Mouse (Mus musculus) embryonic facial prominence, embryonic 15.5 days (tissue): ENCODE measurements around the gene Fam53a. TPM values are rescaled to one million over a fixed set of nuclear protein-coding genes. Genes with fewer than 3 reads are reported as not detected.

Experiments
- ATAC-seq: fragments of 200-750 bp; cut with Nextera tagmentation; 2 replicates; pipeline ENCODE4 v1.8.0; 2017; ENCODE audit warnings: low read depth, moderate TSS enrichment; ENCODE audit not compliant: insufficient number of reproducible peaks, low FRiP score, low TSS enrichment
- H3K27ac ChIP-seq: fragments of 300-500 bp; sonication (generic); replicated peaks from 2 replicates; pipeline ENCODE4 v1.5.1; 2015; ENCODE audit warnings: mild to moderate bottlenecking, inconsistent platforms
- H3K27me3 ChIP-seq: fragments of 300-500 bp; sonication (generic); 2 replicates; pipeline ENCODE4 v1.6.1; 2015; ENCODE audit warnings: inconsistent platforms
- H3K36me3 ChIP-seq: fragments of 300-500 bp; sonication (generic); 2 replicates; pipeline ENCODE4 v1.6.1; 2015; ENCODE audit warnings: mild to moderate bottlenecking, inconsistent platforms
- H3K4me1 ChIP-seq: fragments of 300-500 bp; sonication (generic); 2 replicates; pipeline ENCODE4 v1.6.1; 2015; ENCODE audit warnings: inconsistent platforms
- H3K4me2 ChIP-seq: fragments of 300-500 bp; sonication (generic); replicated peaks from 2 replicates; pipeline ENCODE4 v1.6.1; 2015; ENCODE audit warnings: mild to moderate bottlenecking, inconsistent platforms
- H3K4me3 ChIP-seq: fragments of 300-500 bp; sonication (generic); replicated peaks from 2 replicates; pipeline ENCODE4 v1.5.1; 2015; ENCODE audit warnings: mild to moderate bottlenecking, inconsistent platforms
- H3K9ac ChIP-seq: fragments of 300-500 bp; sonication (generic); 2 replicates; pipeline ENCODE4 v1.6.1; 2015; ENCODE audit warnings: inconsistent platforms
- H3K9me3 ChIP-seq: fragments of 300-500 bp; sonication (generic); replicated peaks from 2 replicates; pipeline ENCODE4 v1.6.1; 2016; ENCODE audit warnings: inconsistent platforms
- WGBS: fragments of 180-500 bp; shearing (Covaris S2); methylation state at CpG from one replicate; pipeline ENCODE4 v1.1.7; 2015; 5-methylcytosine and 5-hydroxymethylcytosine counted together
- polyA plus RNA-seq: library from polyadenylated mRNA; unstranded; fragments of >200 nt; fragmentation: Nextera tagmentation; extraction: Ambion mirVana; gene quantifications from 2 replicates; pipeline ENCODE4 v1.2.1, GENCODE M21; 2015

Gene Fam53a
- polyA plus RNA-seq, 1 experiment from 2014 or later: 69.4 TPM

DNA sequence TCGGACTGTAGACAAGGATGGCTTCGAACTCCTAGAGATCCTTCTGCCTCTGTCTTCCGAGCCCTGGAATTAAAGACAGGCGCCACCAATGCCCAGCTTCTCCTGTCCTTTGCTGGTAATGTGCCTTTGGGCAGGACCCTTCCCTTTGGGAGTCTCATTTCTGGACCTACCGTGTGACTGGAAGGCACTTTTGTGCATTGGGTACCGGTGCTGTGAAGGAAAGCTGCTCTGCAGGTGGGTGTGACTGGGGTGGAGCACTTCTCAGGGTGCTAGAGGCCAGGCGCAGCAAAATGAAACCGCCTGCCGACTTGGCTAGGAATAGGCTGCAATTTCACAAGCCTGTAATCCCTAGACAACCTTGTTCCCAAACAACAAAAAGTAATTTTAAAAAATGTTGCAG lies 626 bp upstream of the Fam53a start:
- H3K9ac ChIP-seq: no peak overlapping the region
- peak overlapping the region; percentile 90 for H3K27ac ChIP-seq
- peak overlapping the region; percentile 67 for H3K4me3 ChIP-seq
- peaks cover 16% of the 10 kb centered on the region for H3K4me1 ChIP-seq
- H3K36me3 ChIP-seq: peaks cover 5% of the 10 kb centered on the region; the same call in 1 of the 2 replicates
- no peaks in the 10 kb centered on the region for H3K27me3 ChIP-seq
- no peaks in the 10 kb centered on the region for H3K9me3 ChIP-seq
- peak overlapping the region; percentile 70 for H3K4me2 ChIP-seq
- no peak for ATAC-seq
- 3% methylated on average over 9 of the region's 9 CpGs for WGBS

DNA sequence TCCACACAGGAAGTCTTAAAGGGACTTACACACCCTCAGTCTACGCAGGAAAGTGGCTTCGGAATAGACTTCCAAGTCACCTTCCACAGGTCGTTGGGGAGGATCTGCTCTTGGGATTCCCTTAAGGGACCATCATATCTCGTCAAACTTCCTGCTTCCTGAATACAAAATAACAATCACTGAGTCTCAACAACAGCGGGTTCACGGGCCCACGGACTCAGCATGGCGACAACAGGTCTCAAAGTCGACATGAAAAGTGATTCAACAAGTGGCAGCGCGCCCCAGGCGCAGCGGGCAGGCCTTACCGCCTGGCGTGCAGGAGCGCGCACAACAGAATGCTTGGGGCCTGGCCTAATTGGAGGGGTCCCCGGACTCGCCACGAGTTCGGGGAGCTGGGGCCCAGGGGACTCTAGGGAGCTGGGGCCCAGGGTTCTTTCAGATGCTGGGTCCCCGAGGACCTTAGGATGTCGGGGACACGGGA lies 575 bp downstream of the Fam53a start:
- Histone ChIP-seq H3K9ac (peak overlapping the region; percentile 57), H3K4me2 (peak overlapping the region; percentile 70), H3K27ac (peak overlapping the region; percentile 90), H3K4me1 (peaks cover 16% of the 10 kb centered on the region), H3K9me3 (no peaks in the 10 kb centered on the region), H3K4me3 (peak overlapping the region; percentile 67), H3K27me3 (no peaks in the 10 kb centered on the region), H3K36me3 (no peaks in the 10 kb centered on the region)
- peak; percentile 30; the same call in 1 of the 2 replicates for ATAC-seq
- WGBS: under 1% methylated on average over 24 of the region's 24 CpGs

- no peak for ATAC-seq
- H3K4me3 ChIP-seq: peak overlapping the region; percentile 67
- no peaks in the 10 kb centered on the region for H3K27me3 ChIP-seq
- H3K4me2 ChIP-seq: peak overlapping the region; percentile 70
- no peaks in the 10 kb centered on the region for H3K9me3 ChIP-seq
- no peaks in the 10 kb centered on the region for H3K36me3 ChIP-seq
- no peak overlapping the region for H3K9ac ChIP-seq
- H3K27ac ChIP-seq: no peak overlapping the region
- peaks cover 16% of the 10 kb centered on the region for H3K4me1 ChIP-seq
- 24% methylated on average over 4 of the region's 4 CpGs for WGBS
These were observed 1.5 kb downstream of the Fam53a start for GRCm38 (mm10) chr5:33627968-33628367.

DNA sequence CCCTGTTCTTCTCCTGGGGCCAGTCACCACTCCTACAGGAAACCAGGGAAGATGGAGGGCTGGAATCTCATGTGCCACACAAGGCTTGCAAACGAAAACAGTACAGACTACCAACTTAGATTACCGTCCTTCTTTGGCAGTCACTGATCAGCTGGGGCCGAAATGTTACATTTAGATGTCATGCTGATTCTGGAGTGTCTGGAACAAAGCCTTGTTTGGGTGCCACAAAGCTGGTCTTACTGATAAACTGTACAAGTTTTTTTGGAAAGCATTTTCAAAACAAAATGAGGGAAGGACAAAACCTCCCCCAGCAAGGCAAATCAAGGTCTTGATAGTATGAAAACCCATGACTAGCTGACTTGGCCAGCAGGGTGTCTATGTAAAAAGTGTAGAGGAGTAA lies 5.7 kb downstream of the Fam53a start:
- Histone ChIP-seq H3K9me3 (no peaks in the 10 kb centered on the region), H3K27me3 (no peaks in the 10 kb centered on the region), H3K4me3 (no peak overlapping the region), H3K4me2 (no peak overlapping the region), H3K36me3 (no peaks in the 10 kb centered on the region), H3K27ac (no peak overlapping the region), H3K4me1 (peaks cover 8% of the 10 kb centered on the region), H3K9ac (no peak overlapping the region)
- 70% methylated on average over 3 of the region's 3 CpGs for WGBS
- ATAC-seq: no peak

- Histone ChIP-seq H3K9ac (no peak overlapping the region), H3K4me3 (no peak overlapping the region), H3K9me3 (no peaks in the 10 kb centered on the region), H3K36me3 (no peaks in the 10 kb centered on the region), H3K27me3 (no peaks in the 10 kb centered on the region), H3K4me1 (peaks cover under 1% of the 10 kb centered on the region), H3K4me2 (no peak overlapping the region), H3K27ac (no peak overlapping the region)
- no peak for ATAC-seq
- 67% methylated on average over 2 of the region's 2 CpGs for WGBS
These were observed 6.8 kb downstream of the Fam53a start for GRCm38 (mm10) chr5:33622671-33623070.

GRCm38 (mm10) chr5:33614391-33614790 lies 15.0 kb downstream of the Fam53a start:
- no peak overlapping the region for H3K9ac ChIP-seq
- H3K4me3 ChIP-seq: no peak overlapping the region
- H3K27me3 ChIP-seq: no peaks in the 10 kb centered on the region
- peaks cover 38% of the 10 kb centered on the region; the same call in 1 of the 2 replicates for H3K36me3 ChIP-seq
- no peak overlapping the region for H3K4me2 ChIP-seq
- H3K4me1 ChIP-seq: no peaks in the 10 kb centered on the region
- 92% methylated on average over 6 of the region's 6 CpGs for WGBS
- no peaks in the 10 kb centered on the region for H3K9me3 ChIP-seq
- H3K27ac ChIP-seq: no peak overlapping the region
- ATAC-seq: no peak

DNA sequence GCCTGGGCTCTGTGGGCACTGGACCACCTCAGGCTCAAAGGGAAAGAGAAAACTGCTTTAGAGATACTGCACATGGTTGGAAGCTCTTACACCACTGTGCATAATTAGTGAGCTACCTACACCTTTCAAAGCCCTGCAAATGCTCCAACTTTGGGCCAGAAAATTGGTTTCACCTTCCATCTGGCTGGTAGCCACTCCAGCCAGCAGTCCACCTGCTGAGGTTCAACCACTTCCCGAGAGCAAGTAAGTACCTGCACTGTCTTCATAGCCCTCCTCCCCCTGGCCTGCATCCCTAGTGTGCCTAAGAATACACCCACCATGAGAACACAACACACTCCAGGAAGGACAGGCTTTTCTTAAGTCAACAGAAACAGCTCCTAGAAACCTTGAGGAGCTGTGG lies 17.6 kb downstream of the Fam53a start:
- Histone ChIP-seq H3K4me1 (no peaks in the 10 kb centered on the region), H3K9ac (no peak overlapping the region), H3K27ac (no peak overlapping the region), H3K27me3 (no peaks in the 10 kb centered on the region), H3K4me2 (no peak overlapping the region), H3K4me3 (no peak overlapping the region), H3K36me3 (peaks cover 64% of the 10 kb centered on the region), H3K9me3 (no peaks in the 10 kb centered on the region)
- ATAC-seq: no peak
- WGBS: 100% methylated on average over 1 of the region's 1 CpGs

DNA sequence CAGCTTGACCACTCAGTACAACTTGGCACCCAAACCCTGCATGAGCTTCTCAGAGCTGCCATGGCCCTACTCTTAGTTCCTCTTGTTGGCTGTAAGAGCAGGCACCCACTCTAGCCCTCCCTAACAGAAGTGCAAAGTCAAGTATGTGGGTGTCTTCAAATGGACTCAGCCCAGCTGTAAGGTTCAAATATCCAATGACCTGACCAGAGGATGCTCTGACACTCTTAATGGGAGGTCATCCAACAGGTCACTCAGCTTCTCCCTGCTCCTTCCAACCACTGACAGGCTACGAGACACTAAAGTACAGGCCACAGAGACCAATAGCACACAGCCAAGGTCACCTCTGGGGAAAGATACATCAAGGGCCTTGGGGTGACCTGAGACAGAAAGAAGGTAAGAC lies 20.2 kb downstream of the Fam53a start:
- Histone ChIP-seq H3K4me1 (no peaks in the 10 kb centered on the region), H3K27ac (no peak overlapping the region), H3K4me2 (no peak overlapping the region), H3K9me3 (no peaks in the 10 kb centered on the region), H3K27me3 (no peaks in the 10 kb centered on the region), H3K9ac (no peak overlapping the region), H3K36me3 (peaks cover 79% of the 10 kb centered on the region), H3K4me3 (no peak overlapping the region)
- ATAC-seq: no peak
- 85% methylated on average over 1 of the region's 1 CpGs for WGBS

DNA sequence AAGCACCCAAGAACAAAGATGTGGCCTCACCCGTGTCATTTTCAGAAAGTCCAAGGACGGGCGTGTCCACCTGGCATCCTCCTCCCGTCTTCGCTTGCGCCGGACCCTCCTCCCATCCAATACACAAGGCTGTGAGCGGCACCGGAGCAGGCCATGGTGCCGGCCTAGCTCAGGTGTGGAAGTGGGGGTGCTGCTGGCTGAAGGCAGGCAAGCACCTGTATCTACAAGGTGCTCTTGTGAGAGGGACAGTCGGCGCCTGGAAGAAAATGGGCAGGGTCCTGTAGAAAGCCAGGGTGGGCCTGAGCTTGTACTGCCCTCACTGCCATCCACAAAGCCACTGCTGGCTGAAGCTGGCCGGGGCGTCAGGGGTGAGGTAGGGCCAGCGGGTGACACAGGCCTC lies 22.0 kb downstream of the Fam53a start:
- WGBS: 95% methylated on average over 15 of the region's 15 CpGs
- H3K9ac ChIP-seq: no peak overlapping the region

DNA sequence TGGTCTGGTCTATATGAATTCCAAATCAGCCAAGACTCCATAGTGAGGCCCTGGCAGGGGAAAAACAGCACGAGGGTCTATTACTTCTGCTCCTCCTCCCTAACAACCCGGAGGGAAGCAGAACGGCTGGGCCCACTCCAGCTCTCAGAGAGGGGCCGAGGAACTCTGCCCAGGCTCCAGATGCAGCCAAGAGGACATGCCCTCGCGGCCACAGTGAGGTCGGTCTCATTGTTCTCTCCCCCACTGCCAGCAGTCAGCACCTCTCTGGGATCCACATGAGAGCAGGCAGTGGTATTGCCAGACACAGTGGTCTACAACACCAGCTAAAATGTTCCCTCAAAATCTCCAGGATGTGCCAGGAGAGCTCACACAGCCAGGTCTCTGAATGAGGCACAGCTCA lies 22.8 kb downstream of the Fam53a start:
- WGBS: 80% methylated on average over 7 of the region's 7 CpGs
- no peak overlapping the region for H3K4me2 ChIP-seq
- H3K27me3 ChIP-seq: no peaks in the 10 kb centered on the region
- no peak overlapping the region for H3K9ac ChIP-seq
- H3K9me3 ChIP-seq: no peaks in the 10 kb centered on the region
- H3K27ac ChIP-seq: no peak overlapping the region
- no peaks in the 10 kb centered on the region for H3K4me1 ChIP-seq
- peaks cover 63% of the 10 kb centered on the region for H3K36me3 ChIP-seq
- no peak for ATAC-seq
- no peak overlapping the region for H3K4me3 ChIP-seq

More for the DNA sequence above, 22.0 kb downstream of the Fam53a start:
- Histone ChIP-seq H3K4me3 (no peak overlapping the region), H3K27ac (no peak overlapping the region), H3K27me3 (no peaks in the 10 kb centered on the region), H3K9me3 (no peaks in the 10 kb centered on the region), H3K36me3 (peaks cover 71% of the 10 kb centered on the region), H3K4me1 (no peaks in the 10 kb centered on the region), H3K4me2 (no peak overlapping the region)
- no peak for ATAC-seq

- Histone ChIP-seq H3K36me3 (peaks cover 65% of the 10 kb centered on the region), H3K4me2 (no peak overlapping the region), H3K9ac (no peak overlapping the region), H3K27ac (no peak overlapping the region), H3K4me1 (no peaks in the 10 kb centered on the region), H3K9me3 (no peaks in the 10 kb centered on the region), H3K4me3 (no peak overlapping the region), H3K27me3 (no peaks in the 10 kb centered on the region)
- 85% methylated on average over 5 of the region's 5 CpGs for WGBS
- no peak for ATAC-seq
These were observed 24.1 kb downstream of the Fam53a start for GRCm38 (mm10) chr5:33605314-33605713.

DNA sequence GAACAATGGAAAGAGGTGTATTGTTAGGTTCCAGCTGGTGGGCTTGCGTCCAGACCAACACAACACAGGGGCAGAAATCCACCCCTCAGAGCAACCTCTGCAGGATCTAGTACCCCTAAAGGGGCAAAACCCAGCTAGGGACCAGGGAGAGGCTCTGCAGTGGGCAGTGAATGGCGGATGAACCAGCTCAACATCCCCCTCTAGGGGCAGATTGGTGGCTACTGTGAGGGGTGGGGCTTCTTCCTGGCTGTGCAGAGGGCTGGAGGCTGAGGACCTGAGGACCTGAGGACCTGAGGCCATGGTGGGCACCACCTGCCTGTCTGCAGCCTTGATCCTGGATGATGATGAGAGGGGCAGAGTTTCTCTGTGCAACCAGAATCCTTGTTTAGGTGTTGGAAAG lies 35.8 kb downstream of the Fam53a start:
- WGBS: 38% methylated on average over 2 of the region's 2 CpGs
- no peaks in the 10 kb centered on the region for H3K4me1 ChIP-seq
- H3K27ac ChIP-seq: no peak overlapping the region
- no peak overlapping the region for H3K4me3 ChIP-seq
- no peaks in the 10 kb centered on the region for H3K27me3 ChIP-seq
- no peak overlapping the region for H3K4me2 ChIP-seq
- no peak for ATAC-seq
- H3K9me3 ChIP-seq: no peaks in the 10 kb centered on the region
- H3K36me3 ChIP-seq: 0 out of 2 replicates have a peak, but pooled peaks cover 6% of the 10 kb centered on the region
- H3K9ac ChIP-seq: no peak overlapping the region
